Mouse (Mus musculus) embryonic facial prominence, embryonic 14.5 days (tissue): ENCODE measurements around the gene BC051665. TPM values are rescaled to one million over a fixed set of nuclear protein-coding genes. Genes with fewer than 3 reads are reported as not detected.
A peak's percentile ranks its signal among the peaks of the same experiment; 100 is the strongest.

ENCODE experiments used
- ATAC-seq: fragments of 200-750 bp; cut with Nextera tagmentation; 2 replicates; pipeline ENCODE4 v1.8.0; 2017; ENCODE audit warnings: low read depth, moderate number of reproducible peaks, moderate TSS enrichment
- DNase-seq: peaks from one replicate; pipeline ENCODE4 v3.0.0-alpha.2; 2015; ENCODE audit warnings: low spot score
- H3K27ac ChIP-seq: fragments of 300-500 bp; sonication (generic); replicated peaks from 2 replicates; pipeline ENCODE4 v1.5.1; 2014; ENCODE audit warnings: low read depth, mild to moderate bottlenecking, low read length, moderate library complexity
- H3K27me3 ChIP-seq: fragments of 300-500 bp; sonication (generic); replicated peaks from 2 replicates; pipeline ENCODE4 v1.6.1; 2014; ENCODE audit warnings: low read length; ENCODE audit not compliant: control insufficient read depth, insufficient read depth
- H3K36me3 ChIP-seq: fragments of 300-500 bp; sonication (generic); 2 replicates; pipeline ENCODE4 v1.6.1; 2014; ENCODE audit warnings: low read length, mixed read lengths; ENCODE audit not compliant: control insufficient read depth, insufficient read depth
- H3K4me1 ChIP-seq: fragments of 300-500 bp; sonication (generic); 2 replicates; pipeline ENCODE4 v1.6.1; 2014; ENCODE audit warnings: antibody characterized with exemption, low read length; ENCODE audit not compliant: control insufficient read depth, insufficient read depth
- H3K4me2 ChIP-seq: fragments of 300-500 bp; sonication (generic); 2 replicates; pipeline ENCODE4 v1.6.1; 2014; ENCODE audit warnings: low read depth, mild to moderate bottlenecking, low read length, moderate library complexity, mixed read lengths
- H3K4me3 ChIP-seq: fragments of 300-500 bp; sonication (generic); 2 replicates; pipeline ENCODE4 v1.5.1; 2014; ENCODE audit warnings: low read depth, mild to moderate bottlenecking, low read length
- H3K9ac ChIP-seq: fragments of 300-500 bp; sonication (generic); 2 replicates; pipeline ENCODE4 v1.6.1; 2014; ENCODE audit warnings: low read depth, mild to moderate bottlenecking, low read length, moderate library complexity, mixed read lengths
- H3K9me3 ChIP-seq: fragments of 300-500 bp; sonication (generic); 2 replicates; pipeline ENCODE4 v1.6.1; 2016; ENCODE audit warnings: low read length; ENCODE audit not compliant: control insufficient read depth
- WGBS: fragments of 180-500 bp; shearing (Covaris S2); extraction: QIAGEN DNeasy Blood & Tissue Kit; methylation state at CpG from one replicate; pipeline ENCODE4 v1.1.7; 2014; 5-methylcytosine and 5-hydroxymethylcytosine counted together
- polyA plus RNA-seq: library from polyadenylated mRNA; unstranded; fragments of >200 nt; fragmentation: Nextera tagmentation; extraction: Ambion mirVana; gene quantifications from 2 replicates; pipeline ENCODE4 v1.2.1, GENCODE M21; 2014

BC051665 gene
- polyA plus RNA-seq, 1 experiment from 2014 or later, result not detected

GRCm38 (mm10) chr13:60783301-60783700 lies 2.9 kb downstream of the BC051665 start:
- Histone ChIP-seq H3K4me3 (no peak overlapping the region), H3K27me3 (no peaks in the 10 kb centered on the region), H3K4me1 (no peaks in the 10 kb centered on the region), H3K36me3 (no peaks in the 10 kb centered on the region), H3K9ac (no peak overlapping the region), H3K27ac (no peak overlapping the region), H3K4me2 (no peak overlapping the region), H3K9me3 (no peaks in the 10 kb centered on the region)
- 88% methylated on average over 7 of the region's 7 CpGs for WGBS
- ATAC-seq (no peak), DNase-seq (no peak)

DNA sequence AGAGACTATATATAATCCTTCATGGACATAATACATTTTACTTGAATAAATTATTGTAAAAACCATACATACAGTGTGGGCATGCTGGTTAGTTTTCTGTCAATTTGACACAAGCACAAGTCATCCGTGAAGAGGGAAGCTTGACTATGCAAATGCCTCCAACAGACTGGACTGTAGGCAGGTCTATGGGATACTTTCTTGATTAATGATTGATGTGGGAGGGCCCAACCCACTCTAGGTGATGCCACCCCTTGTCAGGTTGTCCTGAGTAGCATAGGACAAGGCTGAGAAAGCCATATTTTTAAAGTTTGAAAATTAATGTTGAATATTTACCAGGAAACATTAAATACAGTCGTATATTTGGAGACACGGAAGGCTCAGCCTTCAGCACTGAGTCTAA lies 5.6 kb downstream of the BC051665 start:
- no peaks in the 10 kb centered on the region for H3K27me3 ChIP-seq
- H3K9me3 ChIP-seq, result no peaks in the 10 kb centered on the region
- ATAC-seq (no peak), DNase-seq (no peak)
- H3K4me1 ChIP-seq, result no peaks in the 10 kb centered on the region
- H3K36me3 ChIP-seq, result no peaks in the 10 kb centered on the region
- no peak overlapping the region for H3K4me3 ChIP-seq
- no peak overlapping the region for H3K4me2 ChIP-seq
- no peak overlapping the region for H3K9ac ChIP-seq
- 84% methylated on average over 3 of the region's 3 CpGs for WGBS
- H3K27ac ChIP-seq, result no peak overlapping the region

DNA sequence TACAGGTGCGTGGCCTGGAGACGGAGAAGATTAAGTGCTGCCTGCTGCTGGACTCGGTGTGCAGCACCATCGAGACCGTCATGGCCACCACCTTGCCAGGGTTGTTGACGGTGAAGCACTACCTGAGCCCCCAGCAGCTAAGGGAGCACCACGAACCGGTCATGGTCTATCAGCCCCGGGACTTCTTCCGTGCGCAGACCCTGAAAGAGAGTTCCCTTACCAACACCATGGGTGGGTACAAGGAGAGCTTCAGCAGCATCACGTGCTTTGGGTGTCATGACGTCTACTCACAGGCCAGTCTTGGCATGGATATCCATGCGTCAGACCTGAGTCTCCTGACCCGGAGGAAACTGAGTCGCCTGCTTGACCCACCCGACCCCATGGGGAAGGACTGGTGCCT lies 25.0 kb downstream of the BC051665 start:
- no peak for DNase-seq
- H3K4me2 ChIP-seq, result no peak overlapping the region
- H3K27me3 ChIP-seq, result no peaks in the 10 kb centered on the region
- no peaks in the 10 kb centered on the region for H3K4me1 ChIP-seq
- no peak for ATAC-seq
- H3K27ac ChIP-seq, result no peak overlapping the region
- H3K36me3 ChIP-seq, result peaks cover 36% of the 10 kb centered on the region
- WGBS, result 96% methylated on average over 17 of the region's 17 CpGs
- H3K4me3 ChIP-seq, result no peak overlapping the region
- H3K9ac ChIP-seq, result no peak overlapping the region
- no peaks in the 10 kb centered on the region for H3K9me3 ChIP-seq

DNA sequence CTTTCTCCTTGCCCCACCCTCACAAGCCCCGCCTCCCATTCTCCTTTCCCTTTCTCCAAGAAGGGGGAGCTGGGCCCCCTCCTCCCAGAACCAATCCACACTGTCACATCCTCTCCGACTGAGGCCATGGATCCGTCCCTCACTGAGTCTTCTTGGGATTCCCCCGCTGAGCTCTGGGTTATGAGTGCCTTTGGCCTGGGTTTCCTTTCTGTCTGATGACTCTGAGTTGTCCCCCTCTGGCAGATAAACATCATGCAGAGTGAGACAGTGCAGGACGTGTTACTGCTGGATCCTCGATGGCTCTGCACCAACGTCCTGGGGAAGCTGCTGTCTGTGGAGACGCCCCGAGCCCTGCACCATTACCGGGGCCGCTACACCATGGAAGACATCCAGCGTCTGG lies 25.8 kb downstream of the BC051665 start:
- WGBS, result 87% methylated on average over 12 of the region's 12 CpGs
- H3K4me1 ChIP-seq, result no peaks in the 10 kb centered on the region
- no peaks in the 10 kb centered on the region for H3K9me3 ChIP-seq
- no peaks in the 10 kb centered on the region for H3K27me3 ChIP-seq
- no peak overlapping the region for H3K27ac ChIP-seq
- DNase-seq (no peak), ATAC-seq (no peak)
- H3K9ac ChIP-seq, result no peak overlapping the region
- H3K4me2 ChIP-seq, result no peak overlapping the region
- no peak overlapping the region for H3K4me3 ChIP-seq
- peaks cover 36% of the 10 kb centered on the region for H3K36me3 ChIP-seq

DNA sequence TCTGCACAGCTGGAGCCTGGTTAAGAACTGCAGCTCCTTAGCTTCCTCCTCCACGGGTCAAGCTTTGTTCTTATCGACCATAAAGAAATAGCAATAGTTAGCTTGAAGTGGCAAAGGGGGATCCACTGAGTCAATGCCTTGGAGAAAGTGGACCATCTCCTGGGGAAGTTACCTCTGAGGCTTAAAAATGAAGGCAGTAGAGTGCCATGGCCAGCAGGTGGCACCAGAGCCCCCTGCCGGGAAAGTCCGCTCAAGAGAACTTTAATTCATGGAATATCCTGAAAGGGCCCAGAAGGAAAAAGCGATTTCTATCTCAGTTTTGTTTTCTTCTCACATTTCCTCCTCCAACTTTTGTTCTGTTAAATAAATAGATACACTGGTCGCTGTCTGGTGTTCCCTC lies 27.0 kb downstream of the BC051665 start:
- Histone ChIP-seq H3K4me3 (no peak overlapping the region), H3K4me1 (no peaks in the 10 kb centered on the region)

GRCm38 (mm10) chr13:60757292-60757691 lies 28.9 kb downstream of the BC051665 start:
- WGBS, result 89% methylated on average over 13 of the region's 13 CpGs

More for the DNA sequence above, 27.0 kb downstream of the BC051665 start:
- peak; percentile 48 for DNase-seq
- no peak overlapping the region for H3K9ac ChIP-seq
- H3K36me3 ChIP-seq, result peaks cover 38% of the 10 kb centered on the region
- 39% methylated on average over 6 of the region's 6 CpGs for WGBS
- H3K27me3 ChIP-seq, result no peaks in the 10 kb centered on the region
- no peak overlapping the region for H3K27ac ChIP-seq
- no peaks in the 10 kb centered on the region for H3K9me3 ChIP-seq
- no peak overlapping the region for H3K4me2 ChIP-seq
- ATAC-seq, result no peak

GRCm38 (mm10) chr13:60755251-60755650 lies 30.9 kb downstream of the BC051665 start:
- Histone ChIP-seq H3K4me1 (no peaks in the 10 kb centered on the region), H3K36me3 (peaks cover 47% of the 10 kb centered on the region), H3K27me3 (no peaks in the 10 kb centered on the region), H3K4me2 (no peak overlapping the region), H3K9me3 (no peaks in the 10 kb centered on the region), H3K27ac (no peak overlapping the region), H3K9ac (no peak overlapping the region), H3K4me3 (no peak overlapping the region)
- ATAC-seq (no peak), DNase-seq (no peak)
- WGBS, result 71% methylated on average over 2 of the region's 2 CpGs

More at GRCm38 (mm10) chr13:60757292-60757691, 28.9 kb downstream of the BC051665 start:
- Histone ChIP-seq H3K9ac (no peak overlapping the region), H3K4me3 (no peak overlapping the region), H3K36me3 (peaks cover 46% of the 10 kb centered on the region), H3K4me1 (no peaks in the 10 kb centered on the region), H3K9me3 (no peaks in the 10 kb centered on the region), H3K4me2 (no peak overlapping the region), H3K27ac (no peak overlapping the region), H3K27me3 (no peaks in the 10 kb centered on the region)
- DNase-seq (no peak), ATAC-seq (no peak)

GRCm38 (mm10) chr13:60753216-60753615 lies 32.9 kb downstream of the BC051665 start:
- Histone ChIP-seq H3K27ac (no peak overlapping the region), H3K4me2 (no peak overlapping the region), H3K27me3 (no peaks in the 10 kb centered on the region), H3K4me1 (no peaks in the 10 kb centered on the region), H3K9me3 (no peaks in the 10 kb centered on the region), H3K36me3 (peaks cover 48% of the 10 kb centered on the region), H3K4me3 (no peak overlapping the region), H3K9ac (no peak overlapping the region)
- DNase-seq, result no peak
- 97% methylated on average over 6 of the region's 6 CpGs for WGBS
- no peak for ATAC-seq

DNA sequence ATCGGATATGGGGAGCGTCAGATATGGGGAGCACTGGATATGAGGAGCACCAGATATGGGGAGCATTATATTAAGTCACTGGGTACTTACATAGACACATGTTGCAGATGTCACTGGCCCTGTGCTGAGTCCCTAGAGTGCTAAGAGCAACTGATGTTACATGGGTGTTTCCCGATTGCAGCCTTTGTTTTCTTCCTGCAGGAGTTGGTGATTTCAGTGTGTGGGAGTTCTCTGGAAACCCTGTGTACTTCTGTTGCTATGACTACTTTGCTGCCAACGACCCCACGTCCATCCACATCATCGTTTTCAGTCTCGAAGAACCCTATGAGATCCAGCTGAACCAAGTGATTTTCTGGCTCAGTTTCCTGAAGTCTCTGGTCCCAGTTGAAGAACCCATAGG lies 35.2 kb downstream of the BC051665 start:
- Histone ChIP-seq H3K4me1 (no peaks in the 10 kb centered on the region), H3K9ac (no peak overlapping the region), H3K4me3 (no peak overlapping the region), H3K27me3 (no peaks in the 10 kb centered on the region), H3K4me2 (no peak overlapping the region), H3K36me3 (peaks cover 49% of the 10 kb centered on the region), H3K27ac (no peak overlapping the region), H3K9me3 (no peaks in the 10 kb centered on the region)
- DNase-seq (no peak), ATAC-seq (no peak)
- WGBS, result 91% methylated on average over 7 of the region's 7 CpGs
